Mouse (Mus musculus) monocyte, adult 2 months (primary cell): Measurements from ENCODE around the gene Ccdc57.

Experiments
- DNase-seq, 2 experiments: peaks; one replicate each; pipeline ENCODE4 v3.0.0; 2022; ENCODE audit warnings: low spot score in 2 of 2, low read depth in 1 of 2

Ccdc57 gene

GRCm38 (mm10) chr11:120932564-120933398 lies at the start of gene Ccdc57:
TSS of gene Ccdc57 (minus strand) at chr11:120932872.
- DNase-seq, result peak; percentile 55 to 83

GRCm38 (mm10) chr11:120982459-120982858 lies 49.8 kb upstream of the Ccdc57 start:
- no peak for DNase-seq

- DNase-seq, result no peak
Measured at GRCm38 (mm10) chr11:120981661-120982060, 49.0 kb upstream of the Ccdc57 start.

GRCm38 (mm10) chr11:120980427-120981035 lies 47.9 kb upstream of the Ccdc57 start:
- DNase-seq, result no peak

- DNase-seq, result no peak
Measured at GRCm38 (mm10) chr11:120979711-120980426, 47.2 kb upstream of the Ccdc57 start.

- DNase-seq, result no peak
Measured at GRCm38 (mm10) chr11:120973318-120973717, 40.6 kb upstream of the Ccdc57 start.

- DNase-seq, result no peak
Measured at GRCm38 (mm10) chr11:120971237-120971636, 38.6 kb upstream of the Ccdc57 start.

- DNase-seq, result no peak
Measured at GRCm38 (mm10) chr11:120969742-120970141, 37.1 kb upstream of the Ccdc57 start.

- no peak for DNase-seq
Measured at GRCm38 (mm10) chr11:120965587-120965986, 32.9 kb upstream of the Ccdc57 start.

- DNase-seq, result no peak
Measured at GRCm38 (mm10) chr11:120964195-120965157, 31.8 kb upstream of the Ccdc57 start.

- no peak for DNase-seq
Measured at GRCm38 (mm10) chr11:120962909-120963308, 30.2 kb upstream of the Ccdc57 start.

- no peak for DNase-seq
Measured at GRCm38 (mm10) chr11:120962050-120962771, 29.5 kb upstream of the Ccdc57 start.

GRCm38 (mm10) chr11:120961594-120961993 lies 28.9 kb upstream of the Ccdc57 start:
- no peak for DNase-seq

- no peak for DNase-seq
Measured at GRCm38 (mm10) chr11:120960248-120960647, 27.6 kb upstream of the Ccdc57 start.

- DNase-seq, result no peak
Measured at GRCm38 (mm10) chr11:120959564-120959963, 26.9 kb upstream of the Ccdc57 start.

- no peak for DNase-seq
Measured at GRCm38 (mm10) chr11:120959066-120959465, 26.4 kb upstream of the Ccdc57 start.

- DNase-seq, result peak in 1 of 2 experiments; percentile 50
Measured at GRCm38 (mm10) chr11:120957731-120958257, 25.1 kb upstream of the Ccdc57 start.

GRCm38 (mm10) chr11:120957052-120957451 lies 24.4 kb upstream of the Ccdc57 start:
- DNase-seq, result no peak

- no peak for DNase-seq
Measured at GRCm38 (mm10) chr11:120955701-120956100, 23.0 kb upstream of the Ccdc57 start.

- DNase-seq, result no peak
Measured at GRCm38 (mm10) chr11:120954936-120955335, 22.3 kb upstream of the Ccdc57 start.
